Mouse (Mus musculus) cerebellum, adult 2 months (tissue): ENCODE results near the gene Prok1.

Experiments used
- CTCF ChIP-seq: fragments of 200-500 bp; IDR thresholded peaks from 2 replicates; pipeline ENCODE4 v1.5.1; 2011; ENCODE audit warnings: low read depth, mild to moderate bottlenecking, control low read depth, low read length, moderate library complexity, borderline replicate concordance; ENCODE audit not compliant: insufficient read depth
- POLR2A ChIP-seq: fragments of 200-500 bp; IDR thresholded peaks from 2 replicates; pipeline ENCODE4 v1.6.1; 2011; ENCODE audit warnings: low read length, control low read depth, borderline replicate concordance; ENCODE audit not compliant: insufficient read depth

GRCm38 (mm10) chr3:107257924-107258323, 18.4 kb upstream of the Prok1 start:
- TF ChIP-seq CTCF (no peak), POLR2A (no peak)
